Mouse (Mus musculus): ENCODE measurements around the gene Epor.

DNA sequence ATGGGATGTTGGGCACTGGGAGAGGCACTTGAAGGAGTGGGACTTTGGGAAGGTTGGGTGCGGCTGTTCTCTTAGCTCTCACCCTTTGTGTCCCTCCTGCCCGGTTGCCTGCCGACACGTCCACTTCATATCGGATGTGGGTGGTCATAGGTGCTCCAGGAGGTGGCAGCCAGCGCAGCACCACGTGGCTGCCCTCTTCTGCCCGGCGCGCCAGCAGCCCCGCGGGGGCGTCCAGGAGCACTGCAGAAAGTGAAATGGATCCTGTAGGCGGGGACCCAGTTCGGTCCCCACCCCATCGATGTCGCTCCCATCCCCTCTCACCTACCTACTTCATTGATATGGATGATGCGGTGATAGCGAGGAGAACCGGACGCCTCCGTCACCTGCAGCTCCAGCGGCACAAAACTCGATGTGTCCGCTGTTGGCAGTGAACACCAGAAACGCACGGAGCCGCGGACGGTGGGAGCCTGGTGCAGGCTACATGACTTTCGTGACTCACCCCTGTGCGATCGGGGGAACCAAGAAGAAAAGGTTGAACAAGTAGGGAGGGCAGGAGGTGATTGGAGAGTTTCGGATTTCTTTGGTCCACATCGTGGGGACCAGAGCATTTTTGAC lies 1.8 kb downstream of the Epor start:
- TF ChIP-seq CTCF (IDR thresholded peaks at IDR 0.05) (no peak), EP300 (IDR thresholded peaks at IDR 0.05; ENCODE audit: insufficient read depth, low read depth, low read length) (no peak), POLR2A (IDR thresholded peaks at IDR 0.05; ENCODE audit: insufficient read depth, low read depth, low read length) (no peak)
